Mouse (Mus musculus) midbrain, embryonic 16.5 days (tissue): Measurements from ENCODE around the gene Gm8909. TPM values are rescaled to one million over a fixed set of nuclear protein-coding genes. Genes with fewer than 3 reads are reported as not detected.
A peak's percentile ranks its signal among the peaks of the same experiment; 100 is the strongest.

Source experiments
- ATAC-seq: fragments of 200-750 bp; cut with Nextera tagmentation; 2 replicates; pipeline ENCODE4 v1.8.0; 2017; ENCODE audit warnings: moderate TSS enrichment
- H3K27ac ChIP-seq: fragments of 300-500 bp; sonication (generic); 2 replicates; pipeline ENCODE4 v1.5.1; 2014; ENCODE audit warnings: mild to moderate bottlenecking, low read length, mixed read lengths
- H3K27me3 ChIP-seq: fragments of 300-500 bp; sonication (generic); 2 replicates; pipeline ENCODE4 v1.6.1; 2014; ENCODE audit warnings: low read depth, low read length, mixed read lengths; ENCODE audit not compliant: control insufficient read depth, insufficient read depth
- H3K36me3 ChIP-seq: fragments of 300-500 bp; sonication (generic); 2 replicates; pipeline ENCODE4 v1.6.1; 2014; ENCODE audit warnings: mild to moderate bottlenecking, low read length, moderate library complexity, mixed read lengths; ENCODE audit not compliant: control insufficient read depth, insufficient read depth
- H3K4me1 ChIP-seq: fragments of 300-500 bp; sonication (generic); 2 replicates; pipeline ENCODE4 v1.6.1; 2014; ENCODE audit warnings: mild to moderate bottlenecking, low read length, mixed read lengths; ENCODE audit not compliant: control insufficient read depth, insufficient read depth
- H3K4me2 ChIP-seq: fragments of 300-500 bp; sonication (generic); 2 replicates; pipeline ENCODE4 v1.6.1; 2014; ENCODE audit warnings: mild to moderate bottlenecking, low read length, mixed read lengths
- H3K4me3 ChIP-seq: fragments of 300-500 bp; sonication (generic); 2 replicates; pipeline ENCODE4 v1.5.1; 2014; ENCODE audit warnings: low read depth, mild to moderate bottlenecking, low read length, moderate library complexity, mixed read lengths
- H3K9ac ChIP-seq: fragments of 300-500 bp; sonication (generic); 2 replicates; pipeline ENCODE4 v1.6.1; 2014; ENCODE audit warnings: low read depth, low read length, mixed read lengths
- H3K9me3 ChIP-seq: fragments of 300-500 bp; sonication (generic); replicated peaks from 2 replicates; pipeline ENCODE4 v1.6.1; 2014; ENCODE audit warnings: mild to moderate bottlenecking, low read length, mixed read lengths; ENCODE audit not compliant: control insufficient read depth, poor library complexity, severe bottlenecking
- WGBS: fragments of 180-500 bp; shearing (Covaris S2); extraction: QIAGEN DNeasy Blood & Tissue Kit; methylation state at CpG from one replicate; pipeline ENCODE4 v1.1.7; 2014; 5-methylcytosine and 5-hydroxymethylcytosine counted together
- polyA plus RNA-seq: library from polyadenylated mRNA; unstranded; fragments of >200 nt; fragmentation: Nextera tagmentation; extraction: Ambion mirVana; gene quantifications from 2 replicates; pipeline ENCODE4 v1.2.1, GENCODE M21; 2015

Gm8909 gene
- polyA plus RNA-seq = not detected in 2 replicates

GRCm38 (mm10) chr17:36168039-36168652 is at the start of gene Gm8909:
Gm8909 (minus strand) TSS chr17:36168537.
- Histone ChIP-seq H3K27ac (no peak within 1 kb of the TSS), H3K4me1 (no peaks in the 10 kb centered on the region), H3K27me3 (peaks cover 61% of the 10 kb centered on the region), H3K36me3 (no peaks in the 10 kb centered on the region), H3K9ac (no peak within 1 kb of the TSS), H3K9me3 (0 out of 2 replicates have a peak, but pooled peaks cover 3% of the 10 kb centered on the region), H3K4me3 (peak within 1 kb of the TSS; percentile 12), H3K4me2 (peak within 1 kb of the TSS; percentile 25)
- 2% methylated on average over 50 of the region's 63 CpGs for WGBS
- no peak for ATAC-seq

- Histone ChIP-seq H3K4me2 (peak overlapping the region; percentile 21), H3K4me1 (0 out of 2 replicates have a peak, but pooled peaks cover 2% of the 10 kb centered on the region), H3K27me3 (peaks cover 41% of the 10 kb centered on the region), H3K27ac (no peak overlapping the region), H3K4me3 (0 out of 2 replicates have a peak overlapping the region, but pooled peaks have one; percentile 7), H3K36me3 (no peaks in the 10 kb centered on the region), H3K9ac (no peak overlapping the region), H3K9me3 (no peaks in the 10 kb centered on the region)
- no peak for ATAC-seq
- 2% methylated on average over 20 of the region's 20 CpGs for WGBS
Observed at GRCm38 (mm10) chr17:36215586-36215985, 47.2 kb upstream of the Gm8909 start.

- peaks cover 27% of the 10 kb centered on the region for H3K27me3 ChIP-seq
Observed at GRCm38 (mm10) chr17:36206846-36207245, 38.5 kb upstream of the Gm8909 start.

GRCm38 (mm10) chr17:36205862-36206261 is 37.5 kb upstream of the Gm8909 start:
- no peak for ATAC-seq

More at GRCm38 (mm10) chr17:36206846-36207245, 38.5 kb upstream of the Gm8909 start:
- Histone ChIP-seq H3K36me3 (no peaks in the 10 kb centered on the region), H3K9ac (no peak overlapping the region), H3K4me2 (no peak overlapping the region), H3K9me3 (no peaks in the 10 kb centered on the region), H3K4me1 (peaks cover 4% of the 10 kb centered on the region; the same call in 1 of the 2 replicates), H3K4me3 (no peak overlapping the region), H3K27ac (no peak overlapping the region)
- ATAC-seq = no peak

GRCm38 (mm10) chr17:36205456-36205855 is 37.1 kb upstream of the Gm8909 start:
- Histone ChIP-seq H3K9ac (no peak overlapping the region), H3K36me3 (no peaks in the 10 kb centered on the region), H3K4me2 (peak overlapping the region; percentile 66), H3K27ac (no peak overlapping the region), H3K4me1 (peaks cover 4% of the 10 kb centered on the region; the same call in 1 of the 2 replicates), H3K9me3 (no peaks in the 10 kb centered on the region), H3K27me3 (peaks cover 26% of the 10 kb centered on the region), H3K4me3 (peak overlapping the region; percentile 35)
- no peak for ATAC-seq
- 3% methylated on average over 15 of the region's 15 CpGs for WGBS

More at GRCm38 (mm10) chr17:36205862-36206261, 37.5 kb upstream of the Gm8909 start:
- Histone ChIP-seq H3K36me3 (no peaks in the 10 kb centered on the region), H3K9me3 (no peaks in the 10 kb centered on the region), H3K27ac (no peak overlapping the region), H3K4me2 (peak overlapping the region; percentile 66), H3K4me1 (peaks cover 4% of the 10 kb centered on the region; the same call in 1 of the 2 replicates), H3K4me3 (peak overlapping the region; percentile 35), H3K27me3 (peaks cover 26% of the 10 kb centered on the region), H3K9ac (peak overlapping the region; percentile 30; the same call in 1 of the 2 replicates)
- under 1% methylated on average over 32 of the region's 41 CpGs for WGBS

- H3K4me3 ChIP-seq = no peak overlapping the region
- no peak overlapping the region for H3K9ac ChIP-seq
- 93% methylated on average over 2 of the region's 2 CpGs for WGBS
- no peak overlapping the region for H3K4me2 ChIP-seq
- peaks cover 4% of the 10 kb centered on the region; the same call in 1 of the 2 replicates for H3K4me1 ChIP-seq
- no peaks in the 10 kb centered on the region for H3K36me3 ChIP-seq
- no peak for ATAC-seq
- H3K9me3 ChIP-seq = no peaks in the 10 kb centered on the region
- H3K27ac ChIP-seq = no peak overlapping the region
- H3K27me3 ChIP-seq = peaks cover 29% of the 10 kb centered on the region
Observed at GRCm38 (mm10) chr17:36201851-36202250, 33.5 kb upstream of the Gm8909 start.

- Histone ChIP-seq H3K27ac (no peak overlapping the region), H3K27me3 (peaks cover 8% of the 10 kb centered on the region), H3K9me3 (no peaks in the 10 kb centered on the region), H3K4me3 (no peak overlapping the region), H3K36me3 (no peaks in the 10 kb centered on the region), H3K9ac (no peak overlapping the region), H3K4me2 (no peak overlapping the region), H3K4me1 (no peaks in the 10 kb centered on the region)
- no peak for ATAC-seq
- WGBS = 9% methylated on average over 5 of the region's 5 CpGs
Observed at GRCm38 (mm10) chr17:36198317-36198716, 30.0 kb upstream of the Gm8909 start.

GRCm38 (mm10) chr17:36194471-36194870 is 26.1 kb upstream of the Gm8909 start:
- H3K4me1 ChIP-seq = no peaks in the 10 kb centered on the region
- H3K9ac ChIP-seq = no peak overlapping the region
- ATAC-seq = no peak
- H3K9me3 ChIP-seq = no peaks in the 10 kb centered on the region
- WGBS = 91% methylated on average over 6 of the region's 6 CpGs
- H3K4me3 ChIP-seq = no peak overlapping the region
- no peaks in the 10 kb centered on the region for H3K36me3 ChIP-seq
- H3K27me3 ChIP-seq = peaks cover 8% of the 10 kb centered on the region
- no peak overlapping the region for H3K27ac ChIP-seq
- H3K4me2 ChIP-seq = no peak overlapping the region

GRCm38 (mm10) chr17:36193546-36194141 is 25.3 kb upstream of the Gm8909 start:
- peak; percentile 66; the same call in 1 of the 2 replicates for ATAC-seq

More at GRCm38 (mm10) chr17:36193546-36194141, 25.3 kb upstream of the Gm8909 start:
- Histone ChIP-seq H3K4me1 (no peaks in the 10 kb centered on the region), H3K9me3 (no peaks in the 10 kb centered on the region), H3K36me3 (no peaks in the 10 kb centered on the region), H3K9ac (no peak overlapping the region), H3K27me3 (peaks cover 8% of the 10 kb centered on the region), H3K4me2 (no peak overlapping the region), H3K27ac (no peak overlapping the region), H3K4me3 (no peak overlapping the region)
- 35% methylated on average over 8 of the region's 8 CpGs for WGBS
